Mouse (Mus musculus) gastrocnemius, adult 8-10 months (tissue): Measurements from ENCODE around the gene Slc35b3. TPM values are rescaled to one million over a fixed set of nuclear protein-coding genes. Genes with fewer than 3 reads are reported as not detected.

ENCODE experiments used
- DNase-seq, 2 experiments: peaks; one replicate each; pipeline ENCODE4 v3.0.0; 2022; ENCODE audit warnings: low spot score in 2 of 2
- total RNA-seq, 4 experiments: library from RNA; stranded (reverse); gene quantifications; 2 replicates each; pipeline ENCODE4 v1.2.4; 2022

The Slc35b3 gene
- total RNA-seq, 4 experiments from 2014 or later = 1.0 to 2.4 (median 2.0) TPM

GRCm38 (mm10) chr13:38938433-38938832 lies 22.2 kb downstream of the Slc35b3 start:
- DNase-seq = no peak

DNA sequence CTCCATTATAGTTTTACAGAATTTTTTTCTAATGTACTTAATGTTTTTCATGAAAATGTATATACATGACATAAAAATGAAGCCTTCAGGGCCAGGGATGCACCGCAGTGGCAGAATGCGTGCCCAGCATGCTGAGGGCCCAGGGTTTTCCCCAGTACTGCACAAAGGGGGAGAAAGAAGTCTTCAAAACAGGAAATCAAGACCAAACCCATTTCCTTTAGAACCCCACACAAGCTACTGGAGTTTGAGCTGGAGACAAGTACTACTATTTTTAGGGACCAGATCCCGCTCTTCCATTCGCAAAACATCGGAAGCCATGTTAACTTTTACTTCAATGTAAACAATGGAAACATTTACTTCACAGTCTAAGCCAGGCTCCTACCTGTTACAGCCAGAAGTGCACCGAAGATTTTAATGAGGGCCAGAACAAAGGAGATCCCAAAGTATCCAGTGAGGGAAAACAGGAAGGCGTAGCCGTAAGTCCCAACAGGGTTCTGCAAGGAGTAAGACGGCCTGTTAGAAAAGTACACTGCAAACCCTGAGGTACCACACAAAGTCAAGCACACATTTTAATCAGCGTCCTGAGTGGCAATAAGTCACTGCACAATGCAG lies 23.7 kb downstream of the Slc35b3 start:
- no peak for DNase-seq

DNA sequence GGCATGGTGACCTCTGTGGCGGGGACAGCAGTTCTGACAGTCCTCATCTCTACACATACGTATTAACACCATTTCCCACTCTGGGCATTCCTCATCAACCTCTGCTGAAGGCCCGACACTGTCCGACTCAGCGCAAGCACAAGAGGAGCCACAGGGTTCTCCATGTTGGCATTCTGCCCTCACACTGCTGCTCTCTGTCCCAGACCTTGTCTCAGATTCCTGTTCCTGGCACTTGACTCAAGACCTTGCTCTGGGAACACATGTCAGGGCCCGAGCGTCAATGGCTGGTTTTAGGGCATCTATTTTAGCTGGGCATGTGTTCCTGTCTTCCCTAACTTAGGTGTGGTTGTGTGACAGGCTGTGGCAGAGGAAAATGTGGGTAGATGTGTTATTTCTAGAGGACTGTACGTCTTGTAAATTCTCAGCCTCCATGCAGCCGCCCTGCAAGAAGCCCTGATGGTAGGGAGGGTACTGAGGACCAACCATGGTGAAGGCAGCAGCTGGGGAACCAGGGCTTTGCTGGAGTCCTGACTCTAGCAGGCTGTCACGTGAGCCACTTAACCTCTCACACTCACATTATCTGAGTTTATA lies 24.7 kb downstream of the Slc35b3 start:
- DNase-seq = peak; percentile 23 to 34

DNA sequence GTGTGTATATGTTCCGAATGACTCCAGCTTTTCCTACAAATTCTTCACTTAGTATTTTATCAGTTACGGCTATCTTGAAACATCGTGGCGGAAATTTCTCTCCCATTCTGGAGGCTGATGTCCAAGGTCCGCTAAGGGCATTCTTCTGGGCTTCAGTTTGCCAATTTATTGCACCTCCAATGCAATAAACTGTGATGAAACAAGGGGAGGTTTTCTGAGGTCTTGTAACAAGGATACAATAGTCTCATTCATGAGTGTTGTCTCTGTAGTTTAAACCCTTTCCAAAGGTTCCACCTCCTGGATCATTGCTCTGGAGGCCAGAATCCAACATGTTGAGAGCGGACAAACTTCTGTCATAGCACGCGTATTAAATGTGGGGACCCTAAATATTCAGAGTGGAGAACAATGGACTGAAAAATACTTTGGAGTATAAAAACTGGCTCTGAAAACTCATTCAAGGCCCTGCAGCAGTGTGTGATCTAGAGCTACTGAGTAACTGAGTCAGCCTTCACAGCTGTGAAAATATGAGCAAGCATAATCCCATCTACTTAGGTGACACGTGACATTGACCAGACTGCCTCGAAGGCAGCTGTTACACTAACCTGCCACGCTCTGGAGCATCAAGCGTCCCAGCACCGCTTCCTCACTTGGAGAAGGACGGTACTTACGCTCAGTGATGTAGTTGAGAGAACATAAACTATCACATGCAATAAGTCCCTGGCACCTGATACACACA lies 30.7 kb downstream of the Slc35b3 start:
- DNase-seq = no peak

DNA sequence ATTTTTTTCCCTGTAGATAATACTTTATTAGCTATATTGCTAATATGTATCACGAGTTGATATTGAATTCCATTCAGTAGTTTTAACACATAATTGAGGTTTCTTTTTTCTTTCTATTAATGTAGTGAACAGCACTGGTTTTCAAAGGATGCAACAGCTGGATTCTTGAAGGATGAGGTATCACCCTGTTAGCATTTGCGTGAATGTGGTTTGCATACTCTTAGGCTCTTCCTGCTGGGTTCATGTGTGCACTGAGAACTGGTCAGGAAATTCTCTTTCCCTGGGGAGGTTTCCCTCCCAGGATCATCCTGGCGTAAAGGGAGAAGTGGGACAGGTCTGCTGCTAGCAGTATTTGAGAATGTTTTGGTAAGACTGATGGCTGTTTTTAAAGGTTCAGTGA lies 38.0 kb downstream of the Slc35b3 start:
- DNase-seq = no peak

GRCm38 (mm10) chr13:38921306-38921705 lies 39.4 kb downstream of the Slc35b3 start:
- DNase-seq = no peak

GRCm38 (mm10) chr13:38918188-38918885 lies 42.3 kb downstream of the Slc35b3 start:
- no peak for DNase-seq

DNA sequence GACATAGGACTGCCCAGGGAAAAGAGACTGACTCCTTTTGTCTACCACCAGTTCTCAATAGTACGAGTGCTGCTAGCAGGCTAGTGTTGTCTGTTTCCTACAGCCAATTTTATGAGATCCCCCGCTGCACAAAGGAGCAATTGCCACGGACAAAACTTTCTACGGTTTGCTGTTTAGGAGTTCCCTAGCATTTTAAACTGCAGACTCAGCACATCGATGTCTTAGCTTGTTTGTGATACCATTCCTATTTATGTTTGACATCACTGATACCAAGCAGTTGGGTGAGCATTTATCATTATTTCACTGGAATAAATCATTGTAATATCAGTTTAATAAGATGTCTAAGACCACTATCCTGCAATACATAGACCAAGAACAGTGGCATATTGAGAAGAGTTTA lies 43.1 kb downstream of the Slc35b3 start:
- DNase-seq = no peak

DNA sequence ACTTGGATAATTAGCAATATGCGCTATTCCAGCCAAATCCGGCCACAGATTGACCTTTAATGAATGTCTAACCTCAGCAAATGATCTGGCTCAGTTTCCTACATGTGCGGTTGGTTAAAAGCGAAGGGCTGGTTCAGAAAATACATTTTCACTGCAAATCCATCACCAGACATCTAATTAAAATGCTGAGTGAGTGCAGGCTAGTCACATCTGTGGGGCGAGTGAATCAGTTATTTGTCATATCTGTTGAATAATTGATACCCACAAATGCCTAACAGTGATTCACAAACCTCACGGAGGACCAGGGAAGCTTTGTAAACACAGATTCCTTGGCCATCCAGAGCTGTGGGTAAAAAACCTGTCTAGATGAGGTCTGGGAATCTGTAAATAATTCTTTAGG lies 45.9 kb downstream of the Slc35b3 start:
- no peak for DNase-seq

GRCm38 (mm10) chr13:38892364-38892763 lies 68.3 kb downstream of the Slc35b3 start:
- DNase-seq = no peak
